Mouse (Mus musculus) adrenal gland, adult 2 months (tissue): ENCODE data around the gene Arfgef3. TPM values are rescaled to one million over a fixed set of nuclear protein-coding genes. Genes with fewer than 3 reads are reported as not detected.
A peak's percentile ranks its signal among the peaks of the same experiment; 100 is the strongest.

ENCODE experiments used
- DNase-seq: peaks from one replicate; pipeline ENCODE4 v3.0.0; 2021
- long read RNA-seq: library from polyadenylated mRNA; stranded (forward); transcript quantifications from one replicate; pipeline ENCODE4 v2.0.0, GENCODE M21; 2021
- polyA plus RNA-seq: library from polyadenylated mRNA; depleted of rRNA; stranded (reverse); fragments of >200 nt; gene quantifications from 2 replicates; pipeline ENCODE4 v1.2.3, GENCODE M21; 2012; rRNA removed
- total RNA-seq, 2 experiments: library from RNA; stranded (reverse); gene quantifications; 2 replicates each; pipeline ENCODE4 v1.2.3; 2021

Gene Arfgef3
- total RNA-seq = 1 to 10 TPM; 3.9 to 5.7 TPM
- polyA plus RNA-seq = 0.79 and 0.87 TPM in 2 replicates
- long read RNA-seq = 0 reads

- peak; percentile 87 for DNase-seq
Observed at GRCm38 (mm10) chr10:18743286-18744142, at the start of gene Arfgef3. Arfgef3 (minus strand) TSS chr10:18743949.

DNA sequence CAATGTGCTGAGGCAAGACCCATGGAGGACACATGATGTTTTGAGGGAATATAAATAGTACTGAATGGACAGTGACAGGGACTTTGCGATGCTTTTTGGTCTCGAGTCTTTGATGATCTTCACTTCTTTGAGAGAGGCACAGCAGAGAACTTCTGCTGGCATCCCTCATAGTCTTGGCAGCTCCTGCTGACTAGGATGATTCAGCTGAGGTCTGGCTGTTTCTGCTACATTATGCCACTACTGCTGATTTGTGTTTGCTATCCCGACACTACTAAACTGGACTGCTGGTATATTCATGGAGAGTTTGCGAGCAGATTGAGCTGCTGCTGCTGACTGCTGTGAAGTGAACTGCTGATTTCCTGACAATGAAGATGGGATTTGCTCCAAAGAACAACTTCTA lies 46.3 kb upstream of the Arfgef3 start:
- DNase-seq = no peak

DNA sequence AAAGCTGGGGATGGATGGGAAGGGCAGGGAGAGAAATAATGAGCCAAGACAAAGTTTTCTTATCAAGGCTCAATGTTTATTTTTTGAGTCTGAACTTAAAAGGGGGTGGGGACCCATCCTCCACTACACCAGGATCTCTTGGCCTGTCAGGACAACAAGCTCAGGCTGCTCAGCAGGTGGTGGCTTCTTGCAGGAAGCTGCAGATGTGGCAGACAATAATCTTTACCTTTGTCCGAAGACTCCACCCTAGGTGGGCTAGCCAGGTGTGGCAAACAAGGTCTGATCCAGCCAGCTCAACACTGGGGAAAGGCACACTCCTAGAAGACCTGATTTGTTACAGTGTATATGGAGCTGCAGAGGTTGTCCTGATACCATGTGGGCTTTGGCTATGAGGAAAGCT lies 44.9 kb upstream of the Arfgef3 start:
- no peak for DNase-seq

DNA sequence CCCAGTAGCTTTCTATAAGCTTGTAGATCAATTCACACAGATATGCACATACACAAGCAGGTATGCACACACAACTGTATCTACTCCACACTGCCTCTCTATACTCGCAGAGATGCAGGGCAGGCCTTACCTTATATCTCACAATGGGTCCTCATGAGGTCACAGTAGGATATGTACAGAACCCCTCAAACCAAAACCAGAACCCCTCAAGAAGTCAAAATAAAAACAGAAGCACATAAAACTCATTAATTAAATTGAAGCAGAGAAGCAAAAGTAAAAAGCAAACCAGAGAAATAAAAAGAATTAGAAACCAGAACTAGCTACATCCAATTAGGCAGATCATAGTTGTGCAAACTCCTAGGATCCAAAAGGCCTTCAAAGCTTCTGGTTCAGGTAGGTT lies 42.9 kb upstream of the Arfgef3 start, which contains the start of gene Gm4922:
Gm4922 (minus strand) TSS at position 101 of the 400 bp plus-strand sequence.
- no peak for DNase-seq

GRCm38 (mm10) chr10:18777546-18777945 lies 33.8 kb upstream of the Arfgef3 start:
- DNase-seq = no peak

DNA sequence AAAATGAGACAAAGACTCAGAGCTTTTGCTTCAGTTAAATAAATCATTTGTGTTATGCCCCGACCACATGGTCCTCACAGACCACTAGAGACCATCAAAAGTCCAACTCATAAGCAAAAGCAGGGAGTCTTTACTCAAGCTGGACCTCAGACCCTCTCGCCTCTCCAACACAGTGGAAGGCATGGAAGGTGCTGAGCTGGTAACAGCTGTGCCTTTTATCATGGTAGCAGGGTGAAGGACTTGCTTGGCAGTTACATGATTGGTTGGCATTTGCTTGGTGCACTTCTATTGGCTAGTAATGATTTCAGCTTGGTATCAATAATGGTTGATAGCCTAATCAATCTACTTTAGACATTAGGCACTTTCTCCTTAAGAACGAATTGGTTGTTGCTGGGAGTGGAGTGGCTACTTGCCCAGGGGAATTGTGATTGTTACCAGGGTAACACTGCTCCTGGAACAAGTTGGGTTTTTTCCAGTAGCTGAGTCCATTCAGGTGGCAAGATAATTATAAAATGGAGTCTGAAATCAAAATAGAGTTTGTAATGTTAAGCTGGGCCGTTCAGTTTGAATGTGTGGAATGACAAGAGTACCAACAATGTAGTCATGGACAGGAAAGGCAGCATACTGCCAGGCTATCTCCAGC lies 28.9 kb upstream of the Arfgef3 start:
- DNase-seq = no peak

- DNase-seq = no peak
Observed at GRCm38 (mm10) chr10:18769909-18770308, 26.2 kb upstream of the Arfgef3 start.

DNA sequence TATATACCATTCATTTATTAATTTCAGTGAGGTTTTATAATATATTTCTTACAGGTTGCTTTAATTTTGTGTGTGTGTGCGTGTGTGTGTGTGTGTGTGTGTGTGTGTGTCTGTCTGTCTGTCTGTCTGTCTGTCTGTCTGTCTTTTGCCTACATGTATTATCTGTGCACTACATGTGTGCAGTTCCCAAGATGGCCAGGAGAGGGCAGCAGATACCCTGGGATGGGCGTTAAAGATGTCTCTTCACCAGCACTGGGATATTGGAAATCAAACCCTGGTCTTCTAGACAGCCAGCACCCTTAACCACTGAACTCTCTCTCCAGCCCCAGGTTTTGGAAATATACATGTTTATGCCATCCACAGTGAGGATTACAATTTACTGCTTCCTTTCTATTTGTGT lies 16.5 kb upstream of the Arfgef3 start:
- DNase-seq = peak; percentile 7

DNA sequence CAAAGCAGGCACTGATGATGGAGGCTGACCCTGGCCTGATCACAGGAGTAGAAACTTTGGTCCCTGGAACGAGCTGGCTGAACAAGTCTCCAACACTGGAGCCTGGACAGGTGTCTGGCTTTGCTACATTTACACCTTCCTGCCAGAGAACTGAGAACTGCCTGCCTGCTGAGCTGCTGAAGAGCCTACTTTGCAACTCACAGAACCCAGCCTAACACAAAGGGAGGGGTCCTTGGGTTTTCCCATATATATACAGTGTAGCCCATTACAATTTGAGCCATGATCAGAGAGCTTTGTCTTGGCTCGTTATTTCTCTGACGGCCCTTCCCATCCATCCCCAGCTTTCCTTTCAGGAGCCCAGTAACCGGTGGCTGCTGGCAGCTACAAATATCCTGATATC lies 6.3 kb upstream of the Arfgef3 start:
- DNase-seq = no peak

DNA sequence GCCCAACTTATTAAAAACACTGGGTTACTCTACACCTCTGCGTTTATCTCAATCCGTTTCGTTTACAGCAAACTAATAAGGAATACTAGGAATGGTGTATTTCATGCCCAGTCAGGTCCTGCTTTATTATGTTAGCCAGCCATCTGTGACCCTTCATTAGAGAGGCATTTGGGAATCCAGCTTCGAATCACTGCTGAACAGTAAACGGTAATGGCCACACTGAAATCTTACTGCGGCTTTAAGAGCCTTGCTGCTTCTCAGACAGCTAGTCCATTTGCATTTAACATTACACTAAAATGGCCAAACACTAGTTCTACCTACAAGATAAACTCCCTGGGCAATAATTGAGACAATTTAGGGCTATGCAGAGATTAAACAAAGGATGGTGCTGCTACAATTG lies 1.7 kb downstream of the Arfgef3 start:
- DNase-seq = no peak

DNA sequence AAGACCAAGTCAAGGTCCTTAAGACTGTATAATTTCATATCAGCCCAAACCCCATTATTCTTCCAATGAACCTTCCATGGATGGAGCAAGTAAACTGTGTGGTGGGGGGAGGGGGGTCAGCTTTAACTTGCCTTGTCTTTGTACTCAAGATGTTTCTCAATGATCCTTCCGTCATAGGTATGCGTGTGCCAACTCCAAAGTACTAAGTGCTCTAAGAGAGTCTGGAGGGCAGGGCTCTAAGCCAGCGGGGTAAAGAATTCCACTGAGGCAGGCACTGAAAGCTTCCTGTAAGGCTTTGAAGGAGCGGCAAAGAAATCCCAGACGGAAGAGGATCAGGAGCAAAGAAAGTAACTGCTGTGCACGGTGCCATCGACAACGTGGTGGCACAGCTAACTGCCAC lies 2.7 kb downstream of the Arfgef3 start:
- no peak for DNase-seq

- DNase-seq = no peak
Observed at GRCm38 (mm10) chr10:18728548-18728947, 15.2 kb downstream of the Arfgef3 start.

DNA sequence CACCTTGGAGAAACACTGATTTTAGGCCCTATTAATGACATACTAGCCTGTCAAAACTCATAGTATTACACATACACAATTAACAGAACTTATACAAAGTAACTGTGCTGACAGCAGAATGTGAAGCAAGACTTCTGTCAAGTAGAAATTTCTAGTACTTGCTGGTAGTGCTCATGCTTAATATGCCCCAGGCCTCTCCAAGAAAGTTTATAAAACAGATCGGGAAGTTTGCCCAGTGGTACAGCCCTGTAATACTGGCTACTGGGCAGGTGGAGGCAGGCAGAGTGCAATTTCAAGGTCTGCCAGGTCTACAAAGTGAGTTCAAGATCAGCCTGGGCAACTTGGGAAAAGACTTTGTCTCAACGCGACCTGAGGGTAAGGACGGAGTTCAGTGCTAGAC lies 32.3 kb downstream of the Arfgef3 start:
- no peak for DNase-seq

DNA sequence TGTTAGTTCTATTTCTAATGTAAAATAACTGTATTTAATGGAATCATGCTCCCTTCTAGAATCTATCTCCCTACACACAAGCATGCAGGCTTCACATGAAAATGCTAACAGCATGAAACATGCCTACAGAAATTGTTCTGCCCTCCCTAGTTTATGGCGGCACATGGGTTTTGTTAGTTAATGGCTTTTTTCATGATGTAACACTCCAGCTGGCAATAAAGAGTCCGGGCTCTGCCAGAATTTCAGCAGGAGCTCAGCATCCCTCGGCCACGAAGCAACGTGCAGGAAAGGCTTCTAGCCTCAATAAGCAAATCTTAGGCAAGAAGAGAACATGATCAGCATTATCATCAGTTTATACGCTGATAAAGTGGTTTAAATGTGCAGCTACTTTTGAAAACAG lies 32.8 kb downstream of the Arfgef3 start:
- DNase-seq = no peak

DNA sequence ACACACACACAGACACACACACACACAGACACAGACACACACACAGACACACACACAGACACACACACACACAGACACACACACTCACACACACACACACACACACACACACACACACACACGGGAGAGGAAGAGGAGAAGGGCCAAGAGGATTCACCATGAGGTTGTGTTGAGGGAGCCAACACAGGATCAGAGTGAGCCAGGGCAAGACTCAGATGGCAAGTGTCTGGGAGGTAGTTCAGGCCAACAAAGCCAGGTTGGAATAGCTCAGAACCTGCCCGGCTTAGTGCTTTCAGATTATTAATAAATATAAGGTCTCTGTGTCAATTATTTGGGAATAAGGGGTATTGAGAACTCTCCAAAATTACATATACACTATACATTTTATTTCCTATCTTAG lies 33.9 kb downstream of the Arfgef3 start:
- DNase-seq = no peak

DNA sequence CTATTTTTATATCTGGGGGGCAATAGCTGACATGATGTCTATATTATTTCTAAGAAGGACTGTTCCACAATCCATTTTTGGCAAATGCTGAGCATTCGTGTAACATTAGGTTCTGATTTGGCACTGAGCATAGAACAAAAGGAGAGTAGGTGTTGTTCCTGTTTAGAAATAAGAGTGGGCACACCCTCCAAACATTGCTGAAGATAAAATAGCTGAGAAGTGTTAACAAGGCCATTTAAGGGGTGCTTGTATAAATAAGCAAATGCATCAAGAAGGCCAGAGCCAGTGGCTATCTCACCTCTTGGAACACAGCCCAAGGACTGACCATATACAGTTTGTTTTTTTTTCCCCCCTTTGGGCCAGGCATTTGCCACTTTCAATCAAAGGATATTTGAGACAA lies 35.1 kb downstream of the Arfgef3 start:
- DNase-seq = no peak

DNA sequence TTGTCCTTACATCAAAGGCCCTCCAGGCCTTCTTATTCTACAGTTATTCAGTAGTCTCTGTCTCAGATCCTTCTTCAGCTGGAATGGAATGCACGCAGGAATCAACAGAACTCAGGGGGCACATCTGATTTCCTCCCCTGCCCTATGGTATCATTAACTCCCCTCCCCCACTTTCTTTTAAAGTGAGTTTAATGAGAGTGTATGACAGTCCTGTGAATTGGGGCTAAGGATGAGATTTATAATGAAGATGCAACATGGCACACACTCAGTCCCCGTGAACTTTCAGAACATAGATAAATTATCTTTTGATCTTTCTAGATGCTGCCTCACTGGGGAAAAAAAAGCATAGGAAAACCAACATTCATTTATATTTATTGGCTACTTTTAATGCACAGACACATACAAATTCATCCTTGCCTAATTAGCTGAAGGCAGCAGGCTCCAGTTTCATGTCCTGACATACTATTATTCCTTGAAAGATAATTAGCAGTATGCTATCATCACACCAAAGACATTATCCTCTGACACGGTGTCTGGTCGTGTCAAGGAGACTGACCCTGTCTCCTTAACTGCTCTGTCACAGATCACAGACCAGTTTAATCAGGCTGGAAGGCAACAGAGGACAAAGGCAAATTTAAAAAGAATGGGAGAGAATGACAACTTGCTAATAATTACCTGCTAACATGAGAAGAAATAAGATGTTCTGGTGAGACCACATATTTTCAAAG lies 39.2 kb downstream of the Arfgef3 start:
- DNase-seq = no peak

- DNase-seq = no peak
Observed at GRCm38 (mm10) chr10:18701517-18701916, 42.2 kb downstream of the Arfgef3 start.

- DNase-seq = no peak
Observed at GRCm38 (mm10) chr10:18700117-18700516, 43.6 kb downstream of the Arfgef3 start.

GRCm38 (mm10) chr10:18699151-18699550 lies 44.6 kb downstream of the Arfgef3 start:
- DNase-seq = no peak

GRCm38 (mm10) chr10:18696461-18696860 lies 47.3 kb downstream of the Arfgef3 start:
- DNase-seq = no peak

DNA sequence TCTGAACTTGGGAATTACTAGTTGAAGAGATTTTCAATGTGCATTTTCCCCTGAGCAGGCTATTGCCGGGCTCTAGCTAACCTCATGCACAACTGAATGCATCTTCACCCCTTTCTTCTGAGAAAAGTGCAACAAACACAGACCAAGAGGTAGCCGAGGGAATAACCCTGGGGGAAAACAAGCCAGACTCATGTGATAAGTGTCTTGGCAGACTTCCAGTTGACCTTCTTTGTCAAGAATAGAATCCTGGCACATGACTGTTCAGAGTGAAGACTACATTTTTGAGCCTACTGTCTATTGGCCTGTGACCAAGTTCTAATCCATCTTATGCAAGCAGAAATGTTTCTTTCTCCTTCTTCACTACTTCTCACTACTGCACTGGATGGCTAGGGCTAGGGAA lies 55.5 kb downstream of the Arfgef3 start:
- DNase-seq = peak; percentile 48
